Mouse (Mus musculus): ENCODE results near the gene Galk1.

The Galk1 gene

DNA sequence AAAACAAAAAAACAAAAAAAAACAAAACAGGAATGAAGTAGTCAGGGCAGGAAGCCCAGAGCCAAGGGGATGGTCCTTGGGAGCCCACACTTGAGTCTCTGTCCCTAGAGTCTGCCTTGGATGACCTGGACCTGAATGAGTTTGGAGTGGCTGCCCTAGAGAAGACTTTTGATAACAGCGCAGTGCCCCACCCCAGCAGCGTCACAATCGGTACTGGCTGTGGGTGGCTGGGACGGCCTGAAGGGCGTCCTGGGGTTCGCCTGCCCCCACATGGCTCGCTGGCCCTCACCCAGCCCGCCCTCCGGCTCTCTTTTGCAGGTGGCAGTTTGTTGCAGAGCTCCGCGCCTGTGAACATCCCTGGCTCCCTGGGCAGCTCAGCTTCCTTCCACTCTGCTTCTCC is 43.4 kb upstream of the Galk1 start:
- no peak overlapping the region for H3K4me3 ChIP-seq (replicated peaks; ENCODE audit: low read length)
- peaks cover 60% of the 10 kb centered on the region for H3K4me1 ChIP-seq (replicated peaks; ENCODE audit: low read depth, low read length)
- H3K9me3 ChIP-seq (ENCODE audit: low read length) = no peaks in the 10 kb centered on the region
- H3K36me3 ChIP-seq (ENCODE audit: insufficient read depth, low read length) = peaks cover 100% of the 10 kb centered on the region
- no peaks in the 10 kb centered on the region for H3K27me3 ChIP-seq (ENCODE audit: insufficient read depth, low read length)
- TF ChIP-seq POU5F1 (IDR thresholded peaks at IDR 0.05; ENCODE audit: borderline replicate concordance, low read length) = no peak
- TF ChIP-seq CTCF (conservative IDR thresholded peaks at IDR 0.05; ENCODE audit: low read length) = no peak
- no peak for TF ChIP-seq NANOG (IDR thresholded peaks at IDR 0.05; ENCODE audit: borderline replicate concordance, low read length)

GRCm38 (mm10) chr11:116053510-116054229 is 41.2 kb upstream of the Galk1 start:
- no peaks in the 10 kb centered on the region for H3K27me3 ChIP-seq (ENCODE audit: insufficient read depth, low read length)
- peaks cover 100% of the 10 kb centered on the region for H3K36me3 ChIP-seq (ENCODE audit: insufficient read depth, low read length)
- TF ChIP-seq NANOG (IDR thresholded peaks at IDR 0.05; ENCODE audit: borderline replicate concordance, low read length) (no peak), POU5F1 (IDR thresholded peaks at IDR 0.05; ENCODE audit: borderline replicate concordance, low read length) (no peak), CTCF (conservative IDR thresholded peaks at IDR 0.05; ENCODE audit: low read length) (no peak)
- no peak overlapping the region for H3K4me3 ChIP-seq (replicated peaks; ENCODE audit: low read length)
- H3K4me1 ChIP-seq (replicated peaks; ENCODE audit: low read depth, low read length) = peaks cover 59% of the 10 kb centered on the region
- no peaks in the 10 kb centered on the region for H3K9me3 ChIP-seq (ENCODE audit: low read length)

- no peaks in the 10 kb centered on the region for H3K9me3 ChIP-seq (ENCODE audit: low read length)
- peaks cover 98% of the 10 kb centered on the region for H3K36me3 ChIP-seq (ENCODE audit: insufficient read depth, low read length)
- peaks cover 57% of the 10 kb centered on the region for H3K4me1 ChIP-seq (replicated peaks; ENCODE audit: low read depth, low read length)
- TF ChIP-seq CTCF (conservative IDR thresholded peaks at IDR 0.05; ENCODE audit: low read length) = no peak
- TF ChIP-seq NANOG (IDR thresholded peaks at IDR 0.05; ENCODE audit: borderline replicate concordance, low read length) = no peak
- no peak for TF ChIP-seq POU5F1 (IDR thresholded peaks at IDR 0.05; ENCODE audit: borderline replicate concordance, low read length)
- no peak overlapping the region for H3K4me3 ChIP-seq (replicated peaks; ENCODE audit: low read length)
- H3K27me3 ChIP-seq (ENCODE audit: insufficient read depth, low read length) = no peaks in the 10 kb centered on the region
Measured at GRCm38 (mm10) chr11:116050196-116050595, 37.7 kb upstream of the Galk1 start.

DNA sequence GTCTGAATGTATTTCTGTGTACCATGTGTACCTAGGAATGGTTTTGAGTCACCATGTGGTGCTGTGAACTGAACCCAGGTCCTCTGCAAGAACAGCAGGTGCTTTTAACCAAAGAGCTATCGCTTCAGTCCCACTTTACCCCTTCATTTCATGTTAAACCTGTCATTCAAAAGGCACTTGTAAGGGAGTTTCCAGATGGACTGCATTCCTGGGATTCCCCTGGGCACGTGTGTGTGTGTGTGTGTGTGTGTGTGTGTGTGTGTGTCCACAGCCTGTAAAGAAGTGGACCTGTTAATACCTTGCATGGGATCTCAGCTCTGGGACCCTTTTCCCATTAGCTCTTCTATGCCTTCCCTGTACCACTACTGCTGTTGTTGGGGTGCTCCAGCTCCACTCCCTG is 37.1 kb upstream of the Galk1 start:
- H3K4me3 ChIP-seq (replicated peaks; ENCODE audit: low read length) = no peak overlapping the region
- no peak for TF ChIP-seq CTCF (conservative IDR thresholded peaks at IDR 0.05; ENCODE audit: low read length)
- no peak for TF ChIP-seq POU5F1 (IDR thresholded peaks at IDR 0.05; ENCODE audit: borderline replicate concordance, low read length)
- no peak for TF ChIP-seq NANOG (IDR thresholded peaks at IDR 0.05; ENCODE audit: borderline replicate concordance, low read length)

DNA sequence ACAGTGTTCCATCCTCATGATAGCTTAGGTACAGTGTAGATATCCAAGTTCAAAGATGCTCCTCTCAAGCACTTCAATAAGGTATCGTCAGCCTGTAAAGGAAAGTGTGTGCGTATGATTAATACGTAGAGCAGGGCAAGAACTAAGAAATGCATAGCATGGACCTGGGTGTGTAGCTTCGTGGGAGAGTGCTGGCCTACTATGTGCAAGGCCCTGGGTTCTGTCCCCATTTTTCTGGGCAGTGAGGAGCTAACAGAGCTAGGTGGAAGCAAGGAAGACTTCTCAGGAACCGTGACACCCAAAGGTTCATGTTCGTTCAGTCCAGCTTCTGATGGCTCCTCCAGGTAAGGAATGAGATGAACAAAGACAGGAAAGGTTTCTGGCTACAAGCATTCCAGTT is 32.7 kb upstream of the Galk1 start:
- Histone ChIP-seq H3K9me3 (ENCODE audit: low read length) (no peaks in the 10 kb centered on the region), H3K4me1 (replicated peaks; ENCODE audit: low read depth, low read length) (peaks cover 57% of the 10 kb centered on the region), H3K27me3 (ENCODE audit: insufficient read depth, low read length) (no peaks in the 10 kb centered on the region), H3K36me3 (ENCODE audit: insufficient read depth, low read length) (peaks cover 78% of the 10 kb centered on the region), H3K4me3 (replicated peaks; ENCODE audit: low read length) (no peak overlapping the region)
- TF ChIP-seq CTCF (conservative IDR thresholded peaks at IDR 0.05; ENCODE audit: low read length) (no peak), POU5F1 (IDR thresholded peaks at IDR 0.05; ENCODE audit: borderline replicate concordance, low read length) (no peak), NANOG (IDR thresholded peaks at IDR 0.05; ENCODE audit: borderline replicate concordance, low read length) (no peak)

More for the DNA sequence above, 37.1 kb upstream of the Galk1 start:
- no peaks in the 10 kb centered on the region for H3K9me3 ChIP-seq (ENCODE audit: low read length)
- H3K4me1 ChIP-seq (replicated peaks; ENCODE audit: low read depth, low read length) = peaks cover 57% of the 10 kb centered on the region
- H3K27me3 ChIP-seq (ENCODE audit: insufficient read depth, low read length) = no peaks in the 10 kb centered on the region
- H3K36me3 ChIP-seq (ENCODE audit: insufficient read depth, low read length) = peaks cover 98% of the 10 kb centered on the region

GRCm38 (mm10) chr11:116043286-116043685 is 30.8 kb upstream of the Galk1 start:
- H3K4me1 ChIP-seq (replicated peaks; ENCODE audit: low read depth, low read length) = peaks cover 54% of the 10 kb centered on the region
- no peaks in the 10 kb centered on the region for H3K9me3 ChIP-seq (ENCODE audit: low read length)
- H3K27me3 ChIP-seq (ENCODE audit: insufficient read depth, low read length) = no peaks in the 10 kb centered on the region
- H3K4me3 ChIP-seq (replicated peaks; ENCODE audit: low read length) = no peak overlapping the region
- no peak for TF ChIP-seq POU5F1 (IDR thresholded peaks at IDR 0.05; ENCODE audit: borderline replicate concordance, low read length)
- TF ChIP-seq CTCF (conservative IDR thresholded peaks at IDR 0.05; ENCODE audit: low read length) = no peak
- TF ChIP-seq NANOG (IDR thresholded peaks at IDR 0.05; ENCODE audit: borderline replicate concordance, low read length) = no peak
- peaks cover 78% of the 10 kb centered on the region for H3K36me3 ChIP-seq (ENCODE audit: insufficient read depth, low read length)

DNA sequence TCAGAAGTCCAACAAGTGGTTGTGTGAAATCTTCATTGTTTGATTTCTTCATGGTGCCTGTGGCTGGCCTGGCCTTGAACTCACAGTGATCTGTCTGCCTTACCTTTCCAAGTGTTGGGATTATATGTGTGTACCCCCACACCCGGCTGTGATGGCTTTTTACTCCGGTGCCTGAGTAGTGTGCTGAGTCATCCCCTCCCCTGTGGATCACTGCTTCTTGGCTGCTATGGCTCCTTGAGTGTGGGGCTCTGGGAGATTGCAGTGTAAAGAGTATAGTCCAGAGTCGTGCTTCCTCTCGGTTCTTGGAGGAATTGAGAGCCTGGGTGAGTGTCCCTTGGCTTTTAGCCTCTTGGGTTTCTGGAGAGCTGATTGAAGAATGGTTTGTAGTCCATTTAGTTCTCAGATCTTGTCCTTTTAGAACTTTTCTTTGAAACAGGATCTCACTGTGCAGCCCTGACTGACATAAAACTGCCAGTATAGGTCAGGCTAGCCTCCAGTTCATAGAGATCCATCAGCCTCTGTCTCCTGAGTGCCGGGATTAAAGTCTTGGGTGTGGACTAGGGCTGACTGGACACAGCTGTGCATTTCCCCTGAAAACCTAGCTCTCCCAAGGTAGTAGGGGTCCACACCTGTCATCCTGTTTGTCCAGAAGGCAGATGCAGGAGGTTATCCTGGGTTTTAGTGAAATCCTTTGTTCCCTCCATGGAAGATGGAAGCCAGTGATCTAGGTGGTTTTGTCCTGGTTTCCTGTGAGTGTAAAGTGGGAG is 30.0 kb upstream of the Galk1 start:
- Histone ChIP-seq H3K36me3 (ENCODE audit: insufficient read depth, low read length) (peaks cover 78% of the 10 kb centered on the region), H3K4me3 (replicated peaks; ENCODE audit: low read length) (no peak overlapping the region), H3K4me1 (replicated peaks; ENCODE audit: low read depth, low read length) (peaks cover 54% of the 10 kb centered on the region), H3K27me3 (ENCODE audit: insufficient read depth, low read length) (no peaks in the 10 kb centered on the region), H3K9me3 (ENCODE audit: low read length) (no peaks in the 10 kb centered on the region)
- TF ChIP-seq POU5F1 (IDR thresholded peaks at IDR 0.05; ENCODE audit: borderline replicate concordance, low read length) (no peak), NANOG (IDR thresholded peaks at IDR 0.05; ENCODE audit: borderline replicate concordance, low read length) (no peak), CTCF (conservative IDR thresholded peaks at IDR 0.05; ENCODE audit: low read length) (no peak)

DNA sequence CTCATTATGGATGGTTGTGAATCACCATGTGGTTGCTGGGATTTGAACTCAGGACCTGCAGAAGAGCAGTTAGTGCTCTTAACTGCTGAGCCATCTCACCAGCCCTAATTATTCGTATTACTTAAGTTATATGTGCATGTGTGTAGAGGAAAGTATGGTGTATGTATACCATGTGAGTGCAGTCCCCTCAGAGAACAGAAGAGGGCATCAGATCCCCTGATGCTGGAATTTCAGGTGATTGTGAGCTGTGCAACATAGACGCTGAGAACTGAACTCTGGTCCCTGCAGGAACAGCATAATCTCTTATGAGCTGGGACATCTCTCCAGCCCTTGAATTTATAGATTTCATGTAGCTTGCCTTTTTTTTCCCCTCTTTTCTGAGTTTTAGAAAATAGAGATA is 29.3 kb upstream of the Galk1 start:
- Histone ChIP-seq H3K27me3 (ENCODE audit: insufficient read depth, low read length) (no peaks in the 10 kb centered on the region), H3K36me3 (ENCODE audit: insufficient read depth, low read length) (peaks cover 76% of the 10 kb centered on the region), H3K4me3 (replicated peaks; ENCODE audit: low read length) (no peak overlapping the region), H3K4me1 (replicated peaks; ENCODE audit: low read depth, low read length) (peaks cover 53% of the 10 kb centered on the region), H3K9me3 (ENCODE audit: low read length) (no peaks in the 10 kb centered on the region)
- TF ChIP-seq NANOG (IDR thresholded peaks at IDR 0.05; ENCODE audit: borderline replicate concordance, low read length) (no peak), POU5F1 (IDR thresholded peaks at IDR 0.05; ENCODE audit: borderline replicate concordance, low read length) (no peak), CTCF (conservative IDR thresholded peaks at IDR 0.05; ENCODE audit: low read length) (peak; percentile 51)

All from E14TG2a.4 (cell line).